Mouse (Mus musculus) liver, embryonic 14.5 days (tissue): ENCODE results near the gene Tmem106c.

Source experiments
- CTCF ChIP-seq: IDR thresholded peaks from 2 replicates; pipeline ENCODE4 v1.5.1; 2016; ENCODE audit warnings: antibody characterized with exemption, low read depth, control low read depth
- EP300 ChIP-seq: IDR thresholded peaks from 2 replicates; pipeline ENCODE4 v1.6.1; 2016; ENCODE audit warnings: antibody characterized with exemption, low read depth

GRCm38 (mm10) chr15:97919217-97919616 lies 44.8 kb upstream of the Tmem106c start:
- TF ChIP-seq CTCF (no peak), EP300 (no peak)
